Mouse (Mus musculus) liver, embryonic 13.5 days (tissue): ENCODE results near the gene Pde4a. TPM values are rescaled to one million over a fixed set of nuclear protein-coding genes. Genes with fewer than 3 reads are reported as not detected.
"Not testable (repeated sequence)": the region's sequence is repeated elsewhere in the genome, so short reads cannot be mapped to it uniquely, and the experiment has no call there.

Experiments used
- ATAC-seq: fragments of 200-750 bp; cut with Nextera tagmentation; 2 replicates; pipeline ENCODE4 v1.8.0; 2017; ENCODE audit warnings: low read depth, mild to moderate bottlenecking, moderate number of reproducible peaks, moderate library complexity
- DNase-seq: peaks from one replicate; pipeline ENCODE4 v3.0.0; 2022
- H3K27ac ChIP-seq: fragments of 300-500 bp; sonication (generic); 2 replicates; pipeline ENCODE4 v1.5.1; 2015; ENCODE audit warnings: moderate library complexity, mild to moderate bottlenecking, inconsistent platforms
- H3K27me3 ChIP-seq: fragments of 300-500 bp; sonication (generic); 2 replicates; pipeline ENCODE4 v1.6.1; 2015; ENCODE audit warnings: mild to moderate bottlenecking, inconsistent platforms
- H3K36me3 ChIP-seq: fragments of 300-500 bp; sonication (generic); 2 replicates; pipeline ENCODE4 v1.6.1; 2015; ENCODE audit warnings: mild to moderate bottlenecking, inconsistent platforms
- H3K4me1 ChIP-seq: fragments of 300-500 bp; sonication (generic); replicated peaks from 2 replicates; pipeline ENCODE4 v1.6.1; 2015; ENCODE audit warnings: inconsistent platforms
- H3K4me2 ChIP-seq: fragments of 300-500 bp; sonication (generic); 2 replicates; pipeline ENCODE4 v1.6.1; 2015; ENCODE audit warnings: inconsistent platforms, mild to moderate bottlenecking, moderate library complexity
- H3K4me3 ChIP-seq: fragments of 300-500 bp; sonication (generic); replicated peaks from 2 replicates; pipeline ENCODE4 v1.5.1; 2015; ENCODE audit warnings: mild to moderate bottlenecking, inconsistent platforms
- H3K9ac ChIP-seq: fragments of 300-500 bp; sonication (generic); 2 replicates; pipeline ENCODE4 v1.6.1; 2015; ENCODE audit warnings: mild to moderate bottlenecking, inconsistent platforms
- H3K9me3 ChIP-seq: fragments of 300-500 bp; sonication (generic); replicated peaks from 2 replicates; pipeline ENCODE4 v1.6.1; 2016; ENCODE audit warnings: inconsistent platforms
- WGBS: fragments of 180-500 bp; shearing (Covaris S2); methylation state at CpG from one replicate; pipeline ENCODE4 v1.1.7; 2015; ENCODE audit not compliant: insufficient replicate concordance; 5-methylcytosine and 5-hydroxymethylcytosine counted together
- polyA plus RNA-seq: library from polyadenylated mRNA; unstranded; fragments of >200 nt; fragmentation: Nextera tagmentation; extraction: Ambion mirVana; gene quantifications from 2 replicates; pipeline ENCODE4 v1.2.1, GENCODE M21; 2015

The Pde4a gene
- polyA plus RNA-seq, 1 experiment from 2014 or later: 2.0 TPM

DNA sequence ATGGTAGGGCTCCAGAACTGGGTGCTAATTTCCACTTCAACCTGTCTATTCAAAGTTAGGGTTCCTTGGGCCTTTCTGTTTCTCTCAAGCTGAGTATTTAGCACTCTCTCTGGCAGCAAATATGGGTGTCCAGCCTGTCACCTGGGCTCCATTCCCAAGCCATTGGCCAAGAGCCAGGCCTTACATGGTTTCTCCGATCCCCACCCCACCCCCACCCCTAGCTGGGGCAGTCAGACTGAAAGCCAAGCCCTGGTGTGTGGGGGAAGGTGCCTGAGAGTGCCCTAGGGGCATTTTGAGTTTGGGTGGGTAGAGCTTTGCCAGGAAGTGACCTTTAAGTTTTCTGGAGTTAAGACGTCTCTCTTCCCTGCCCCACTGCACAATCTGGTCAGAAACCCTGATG lies 19.2 kb downstream of the Pde4a start:
- H3K4me3 ChIP-seq: no peak overlapping the region
- WGBS: 44% methylated on average over 2 of the region's 2 CpGs
- peaks cover 55% of the 10 kb centered on the region for H3K4me1 ChIP-seq
- H3K4me2 ChIP-seq: peak overlapping the region; percentile 75
- peak overlapping the region; percentile 66 for H3K9ac ChIP-seq
- ATAC-seq (no peak), DNase-seq (no peak)
- H3K36me3 ChIP-seq: no peaks in the 10 kb centered on the region
- H3K9me3 ChIP-seq: no peaks in the 10 kb centered on the region
- H3K27me3 ChIP-seq: no peaks in the 10 kb centered on the region
- H3K27ac ChIP-seq: no peak overlapping the region

DNA sequence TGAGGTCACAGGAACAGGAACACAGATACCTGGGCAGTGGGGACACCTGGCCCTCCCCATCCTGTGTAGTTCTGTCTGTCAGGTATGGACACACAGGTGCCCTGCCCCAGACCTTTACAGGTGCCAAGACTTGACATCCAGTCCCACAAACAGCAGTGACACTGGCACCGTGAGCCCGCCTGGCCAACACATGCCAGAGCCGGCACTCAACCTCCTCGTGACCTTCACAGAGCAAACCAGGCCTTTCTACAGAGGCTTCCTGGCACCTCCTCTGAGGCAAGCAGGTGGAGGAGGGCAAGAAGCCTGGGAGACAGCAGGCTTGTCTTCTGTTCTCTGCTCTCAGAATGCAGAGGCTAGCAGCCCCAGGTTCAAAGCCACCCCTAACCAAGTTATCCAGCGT lies 19.9 kb downstream of the Pde4a start:
- no peak overlapping the region for H3K27ac ChIP-seq
- WGBS: 85% methylated on average over 5 of the region's 5 CpGs
- no peaks in the 10 kb centered on the region for H3K27me3 ChIP-seq
- no peak for DNase-seq
- peaks cover 55% of the 10 kb centered on the region for H3K4me1 ChIP-seq
- H3K9ac ChIP-seq: no peak overlapping the region
- H3K4me2 ChIP-seq: no peak overlapping the region
- no peak for ATAC-seq
- H3K36me3 ChIP-seq: no peaks in the 10 kb centered on the region
- no peak overlapping the region for H3K4me3 ChIP-seq
- H3K9me3 ChIP-seq: no peaks in the 10 kb centered on the region

DNA sequence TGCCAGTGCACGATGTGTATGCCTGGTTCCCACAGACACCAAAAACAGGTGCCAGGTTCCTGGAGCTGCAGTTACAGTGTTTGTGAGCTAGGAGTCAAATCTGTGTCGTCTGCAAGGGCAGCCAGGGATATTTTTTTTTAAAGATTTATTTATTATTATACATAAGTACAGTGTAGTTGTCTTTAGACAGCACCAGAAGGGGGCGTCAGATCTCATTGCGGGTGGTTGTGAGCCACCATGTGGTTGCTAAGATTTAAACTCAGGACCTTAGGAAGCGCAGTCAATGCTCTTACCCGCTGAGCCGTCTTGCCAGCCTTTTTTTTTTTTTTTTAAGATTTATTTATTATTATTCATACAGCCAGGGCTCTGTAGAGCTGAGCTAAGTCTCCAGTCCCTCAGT lies 24.4 kb downstream of the Pde4a start:
- Histone ChIP-seq H3K4me3 (no peak overlapping the region), H3K4me1 (peaks cover 14% of the 10 kb centered on the region), H3K27ac (no peak overlapping the region), H3K4me2 (no peak overlapping the region), H3K27me3 (no peaks in the 10 kb centered on the region), H3K9me3 (no peaks in the 10 kb centered on the region), H3K36me3 (no peaks in the 10 kb centered on the region), H3K9ac (no peak overlapping the region)
- ATAC-seq (no peak), DNase-seq (no peak)
- WGBS: 50% methylated on average over 7 of the region's 7 CpGs

DNA sequence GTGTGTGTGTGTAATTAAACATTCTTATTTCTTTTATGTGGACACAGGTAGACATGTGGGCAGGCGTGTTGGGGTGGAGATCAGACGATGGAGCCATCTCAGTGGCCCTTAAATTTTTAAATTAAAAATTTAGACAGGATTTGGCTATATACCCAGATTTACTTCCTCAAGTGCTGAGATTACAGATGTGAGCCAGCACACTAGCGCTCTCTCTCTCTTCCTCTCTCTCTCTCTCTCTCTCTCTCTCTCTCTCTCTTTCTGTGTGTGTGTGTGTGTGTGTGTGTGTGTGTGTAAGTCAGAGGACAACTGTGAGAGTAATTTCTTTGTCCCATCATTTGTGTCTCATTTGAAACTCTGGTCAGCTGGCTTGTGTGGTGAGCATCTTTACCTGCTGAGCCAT lies 25.2 kb downstream of the Pde4a start:
- ATAC-seq (no peak), DNase-seq (no peak)
- Histone ChIP-seq H3K27me3 (no peaks in the 10 kb centered on the region), H3K9me3 (no peaks in the 10 kb centered on the region), H3K9ac (no peak overlapping the region), H3K4me1 (peaks cover 10% of the 10 kb centered on the region), H3K27ac (no peak overlapping the region), H3K36me3 (no peaks in the 10 kb centered on the region), H3K4me3 (no peak overlapping the region), H3K4me2 (no peak overlapping the region)
- 69% methylated on average over 3 of the region's 3 CpGs for WGBS

DNA sequence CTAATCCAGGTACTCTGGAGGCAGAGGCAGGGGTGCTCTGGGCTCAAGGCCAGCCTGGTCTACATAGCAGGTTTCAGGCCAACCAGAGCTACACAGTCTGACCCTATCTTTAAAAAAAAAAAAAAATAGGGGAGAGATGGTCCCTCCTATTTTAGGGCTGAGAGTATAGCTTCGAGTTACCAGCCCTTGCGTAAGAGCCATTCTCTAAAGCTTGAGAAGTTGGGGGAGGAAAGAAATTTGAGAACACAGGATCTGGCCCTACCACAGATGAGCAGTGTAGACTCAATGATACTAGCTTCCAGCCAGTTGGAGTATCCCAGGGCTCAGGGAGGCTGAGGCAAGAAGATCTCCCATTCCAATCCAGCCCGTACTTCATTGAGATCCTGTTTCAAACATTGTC lies 28.3 kb downstream of the Pde4a start:
- H3K4me1 ChIP-seq: peaks cover 10% of the 10 kb centered on the region
- no peak for ATAC-seq
- 68% methylated on average over 3 of the region's 3 CpGs for WGBS
- no peak overlapping the region for H3K9ac ChIP-seq
- H3K4me2 ChIP-seq: no peak overlapping the region
- H3K9me3 ChIP-seq: no peaks in the 10 kb centered on the region
- DNase-seq: no peak
- no peak overlapping the region for H3K4me3 ChIP-seq
- H3K27ac ChIP-seq: no peak overlapping the region
- no peaks in the 10 kb centered on the region for H3K27me3 ChIP-seq
- no peaks in the 10 kb centered on the region for H3K36me3 ChIP-seq

DNA sequence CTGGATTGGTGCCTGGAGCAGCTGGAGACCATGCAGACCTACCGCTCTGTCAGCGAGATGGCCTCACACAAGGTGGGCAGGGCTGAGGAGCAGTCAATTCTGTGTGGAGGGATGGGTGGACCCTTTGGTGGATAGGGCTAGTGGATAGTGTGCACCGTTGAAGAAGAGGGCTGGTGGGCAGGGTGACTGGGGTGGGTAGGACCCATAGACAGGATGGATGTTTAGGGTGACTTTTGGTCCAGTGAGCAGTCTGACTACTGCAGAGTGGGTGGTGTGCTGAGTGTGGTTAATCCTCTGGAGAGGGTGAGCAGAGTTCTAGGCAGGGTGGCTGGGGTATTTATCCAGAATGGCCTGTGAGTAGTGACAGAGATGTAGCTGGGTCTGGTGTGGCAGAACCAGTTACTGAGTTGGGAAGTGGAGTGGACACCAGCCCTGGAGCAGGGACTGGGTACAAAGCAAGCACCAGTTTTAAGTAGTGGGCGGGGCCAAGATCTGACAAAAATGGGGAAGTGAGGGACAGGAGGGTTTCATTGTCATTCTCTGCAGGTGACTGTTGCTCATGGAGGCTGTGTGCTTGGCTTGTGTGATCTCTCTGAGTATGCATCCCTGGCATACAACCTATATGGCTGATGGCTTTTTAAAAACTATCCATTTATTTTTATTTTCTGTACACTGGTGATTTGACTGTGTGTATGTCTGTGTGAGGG lies 29.4 kb downstream of the Pde4a start:
- Histone ChIP-seq H3K4me3 (no peak overlapping the region), H3K36me3 (no peaks in the 10 kb centered on the region), H3K27ac (no peak overlapping the region), H3K4me1 (peaks cover 10% of the 10 kb centered on the region), H3K4me2 (no peak overlapping the region), H3K27me3 (no peaks in the 10 kb centered on the region), H3K9ac (no peak overlapping the region), H3K9me3 (no peaks in the 10 kb centered on the region)
- WGBS: 75% methylated on average over 4 of the region's 4 CpGs
- ATAC-seq: no peak
- peak; percentile 11 for DNase-seq

DNA sequence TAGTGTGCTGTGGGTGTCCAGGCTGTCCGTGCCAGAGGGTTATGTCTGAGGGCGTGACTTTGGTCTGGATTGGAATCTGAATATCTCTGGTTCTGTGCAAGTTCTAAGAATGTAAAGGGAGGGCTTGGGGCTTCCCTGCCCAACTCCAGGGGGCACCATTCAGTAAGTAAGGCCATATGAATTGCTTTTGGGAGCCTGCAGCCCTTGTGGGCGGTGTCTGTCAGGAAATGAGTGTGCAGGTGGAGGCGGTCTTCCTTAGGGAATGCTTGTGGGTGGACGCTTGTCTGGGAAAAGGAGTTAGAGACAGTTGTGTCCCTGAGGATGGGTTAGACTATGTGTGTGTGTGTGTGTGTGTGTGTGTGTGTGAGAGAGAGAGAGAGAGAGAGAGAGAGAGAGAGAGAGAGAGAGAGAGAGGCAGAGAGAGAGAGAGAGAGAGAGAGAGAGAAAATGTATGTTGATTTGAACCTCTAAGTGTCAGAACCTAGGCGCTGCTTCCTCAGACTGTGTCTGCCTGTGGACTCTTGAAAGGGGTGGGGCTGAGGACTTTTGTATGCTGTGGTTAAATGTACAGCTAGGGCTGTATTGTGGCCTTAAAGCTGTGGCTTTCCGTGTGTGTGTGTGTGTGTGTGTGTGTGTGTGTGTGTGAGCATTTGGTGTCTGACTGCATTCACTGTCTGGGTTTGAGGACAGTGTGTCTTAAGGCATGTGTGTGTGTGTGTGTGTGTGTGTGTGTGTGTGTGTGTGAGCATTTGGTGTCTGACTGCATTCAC lies 30.4 kb downstream of the Pde4a start:
- not testable (repeated sequence) for H3K27me3 ChIP-seq, H3K4me3 ChIP-seq, H3K9ac ChIP-seq, DNase-seq, H3K27ac ChIP-seq, H3K4me1 ChIP-seq, H3K4me2 ChIP-seq, H3K36me3 ChIP-seq, H3K9me3 ChIP-seq, ATAC-seq
- WGBS: 74% methylated on average over 7 of the region's 7 CpGs

DNA sequence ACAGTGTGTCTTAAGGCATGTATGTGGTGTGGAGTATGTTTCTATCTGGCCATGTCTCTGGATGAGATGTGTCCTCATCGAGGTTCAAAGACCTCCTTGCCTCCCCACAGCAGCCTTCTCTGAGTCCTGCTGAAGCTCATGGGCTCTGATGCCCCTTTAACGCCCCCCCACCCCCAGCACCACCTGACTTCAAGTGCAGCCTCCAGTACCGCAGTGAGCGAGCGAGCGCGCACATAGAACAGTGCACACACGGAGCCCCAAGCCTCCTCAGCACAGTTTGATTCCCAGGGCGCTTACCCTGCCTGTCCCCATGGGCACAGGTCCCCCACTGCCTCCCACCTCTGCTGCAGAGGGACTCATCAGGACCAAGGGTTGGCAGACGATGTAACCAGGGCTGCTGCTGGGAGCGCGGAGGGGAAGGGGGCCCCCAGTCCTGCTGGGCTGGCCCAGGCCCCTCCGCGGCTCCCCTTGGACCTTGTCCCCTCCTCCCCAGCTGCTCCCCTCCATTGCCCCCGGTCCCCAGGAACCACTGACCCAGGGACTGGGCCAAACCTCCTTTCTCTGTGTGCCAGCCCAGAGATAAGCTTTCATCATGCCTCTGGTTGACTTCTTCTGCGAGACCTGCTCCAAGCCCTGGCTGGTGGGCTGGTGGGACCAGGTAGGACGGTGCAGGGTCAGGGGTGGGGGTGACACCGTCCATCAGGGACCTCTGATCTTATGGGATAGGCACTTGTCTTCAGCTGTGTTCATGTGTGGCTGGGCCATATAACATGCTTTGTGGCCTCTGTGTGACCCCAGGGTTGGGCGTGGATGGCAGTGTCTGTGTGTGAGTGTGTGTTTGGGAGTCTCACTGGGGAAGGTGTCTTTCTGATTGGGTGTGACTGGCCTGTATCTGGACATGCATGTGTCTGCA lies 31.3 kb downstream of the Pde4a start:
- peaks cover 10% of the 10 kb centered on the region for H3K4me1 ChIP-seq
- H3K9ac ChIP-seq: no peak overlapping the region
- H3K36me3 ChIP-seq: no peaks in the 10 kb centered on the region
- H3K27me3 ChIP-seq: no peaks in the 10 kb centered on the region
- H3K4me3 ChIP-seq: no peak overlapping the region
- H3K27ac ChIP-seq: no peak overlapping the region
- peak overlapping the region; percentile 14; the same call in 1 of the 2 replicates for H3K4me2 ChIP-seq
- WGBS: 71% methylated on average over 19 of the region's 19 CpGs
- DNase-seq (no peak), ATAC-seq (no peak)
- H3K9me3 ChIP-seq: no peaks in the 10 kb centered on the region

DNA sequence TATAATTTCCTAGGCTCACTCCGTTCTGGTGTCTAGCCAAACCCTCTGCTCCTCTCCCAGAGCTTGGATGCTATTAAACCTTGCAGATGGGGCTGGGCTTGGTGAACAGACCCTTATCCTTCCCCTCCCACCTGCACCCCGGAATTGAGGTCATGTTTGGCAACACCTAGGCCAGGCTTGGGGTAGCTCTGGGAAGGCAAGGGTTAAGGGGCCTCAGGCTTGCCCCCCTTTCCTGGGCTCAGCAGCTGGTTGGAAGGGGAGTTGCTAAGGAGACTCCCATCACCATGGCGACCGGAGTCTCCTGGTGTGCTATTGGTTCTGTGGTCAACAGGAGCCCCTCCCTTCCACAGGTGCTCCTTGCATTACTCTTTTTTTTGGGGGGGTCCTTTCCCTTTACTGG lies 32.5 kb downstream of the Pde4a start:
- Histone ChIP-seq H3K4me1 (peaks cover 10% of the 10 kb centered on the region), H3K4me3 (no peak overlapping the region), H3K9me3 (no peaks in the 10 kb centered on the region), H3K36me3 (no peaks in the 10 kb centered on the region), H3K27me3 (no peaks in the 10 kb centered on the region), H3K4me2 (no peak overlapping the region), H3K27ac (no peak overlapping the region), H3K9ac (no peak overlapping the region)
- ATAC-seq: no peak
- no peak for DNase-seq
- 67% methylated on average over 4 of the region's 4 CpGs for WGBS

DNA sequence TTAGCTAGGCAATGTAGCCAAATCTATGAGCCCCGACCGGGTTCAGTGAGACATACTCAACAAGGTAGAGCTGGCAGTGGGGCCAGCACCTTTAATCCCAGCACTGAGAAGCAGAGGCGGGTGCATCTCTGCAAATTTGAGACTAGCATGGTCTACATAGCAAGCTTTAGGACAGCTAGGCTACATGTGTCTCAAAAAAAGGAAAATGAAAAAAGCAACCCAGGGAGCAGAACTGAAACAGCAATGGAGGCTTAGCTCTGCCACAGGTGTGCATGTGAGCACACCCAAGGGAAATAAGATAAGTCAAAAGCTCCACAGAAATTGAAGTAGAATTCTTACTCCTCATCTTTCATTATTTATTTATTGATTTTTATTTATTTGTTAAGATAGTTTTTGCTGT lies 33.4 kb downstream of the Pde4a start:
- DNase-seq: no peak
- no peak overlapping the region for H3K4me2 ChIP-seq
- no peaks in the 10 kb centered on the region for H3K36me3 ChIP-seq
- peaks cover 11% of the 10 kb centered on the region for H3K4me1 ChIP-seq
- H3K9ac ChIP-seq: no peak overlapping the region
- WGBS: 78% methylated on average over 3 of the region's 3 CpGs
- no peak overlapping the region for H3K4me3 ChIP-seq
- no peak overlapping the region for H3K27ac ChIP-seq
- no peaks in the 10 kb centered on the region for H3K9me3 ChIP-seq
- ATAC-seq: no peak
- no peaks in the 10 kb centered on the region for H3K27me3 ChIP-seq

DNA sequence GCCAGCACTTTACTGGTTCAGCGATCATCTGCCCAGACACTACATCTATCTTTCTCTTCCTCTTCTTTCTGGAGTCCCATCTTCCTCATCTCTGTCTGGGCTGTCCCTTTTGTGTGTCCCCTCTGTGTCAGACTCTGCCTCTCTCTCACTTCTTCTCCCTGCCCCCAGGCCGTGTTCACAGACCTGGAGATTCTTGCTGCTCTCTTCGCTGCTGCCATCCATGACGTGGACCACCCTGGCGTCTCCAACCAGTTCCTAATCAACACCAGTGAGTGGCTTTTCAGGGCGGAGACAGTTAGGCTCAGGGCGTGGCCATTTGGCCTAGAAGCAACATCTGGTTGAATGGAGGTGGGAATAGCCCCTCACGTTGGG lies 38.6 kb downstream of the Pde4a start:
- Histone ChIP-seq H3K9ac (no peak overlapping the region), H3K9me3 (no peaks in the 10 kb centered on the region), H3K4me1 (peaks cover 13% of the 10 kb centered on the region), H3K27ac (no peak overlapping the region), H3K4me2 (no peak overlapping the region), H3K27me3 (no peaks in the 10 kb centered on the region), H3K36me3 (peaks cover 7% of the 10 kb centered on the region; the same call in 1 of the 2 replicates), H3K4me3 (no peak overlapping the region)
- DNase-seq (no peak), ATAC-seq (no peak; the same call in 1 of the 2 replicates)
- WGBS: 39% methylated on average over 8 of the region's 8 CpGs
